Mouse (Mus musculus) heart, adult 8-10 months (tissue): ENCODE data around the gene Cr1l. TPM values are rescaled to one million over a fixed set of nuclear protein-coding genes. Genes with fewer than 3 reads are reported as not detected.

ENCODE experiments used
- DNase-seq: peaks from one replicate; pipeline ENCODE4 v3.0.0; 2022; ENCODE audit warnings: low spot score
- total RNA-seq, 4 experiments: library from RNA; stranded (reverse); gene quantifications; 2 replicates each; pipeline ENCODE4 v1.2.4; 2022

Cr1l gene
- total RNA-seq: 10 to 100 TPM; 62.8 to 70.8 (median 66.0) TPM

DNA sequence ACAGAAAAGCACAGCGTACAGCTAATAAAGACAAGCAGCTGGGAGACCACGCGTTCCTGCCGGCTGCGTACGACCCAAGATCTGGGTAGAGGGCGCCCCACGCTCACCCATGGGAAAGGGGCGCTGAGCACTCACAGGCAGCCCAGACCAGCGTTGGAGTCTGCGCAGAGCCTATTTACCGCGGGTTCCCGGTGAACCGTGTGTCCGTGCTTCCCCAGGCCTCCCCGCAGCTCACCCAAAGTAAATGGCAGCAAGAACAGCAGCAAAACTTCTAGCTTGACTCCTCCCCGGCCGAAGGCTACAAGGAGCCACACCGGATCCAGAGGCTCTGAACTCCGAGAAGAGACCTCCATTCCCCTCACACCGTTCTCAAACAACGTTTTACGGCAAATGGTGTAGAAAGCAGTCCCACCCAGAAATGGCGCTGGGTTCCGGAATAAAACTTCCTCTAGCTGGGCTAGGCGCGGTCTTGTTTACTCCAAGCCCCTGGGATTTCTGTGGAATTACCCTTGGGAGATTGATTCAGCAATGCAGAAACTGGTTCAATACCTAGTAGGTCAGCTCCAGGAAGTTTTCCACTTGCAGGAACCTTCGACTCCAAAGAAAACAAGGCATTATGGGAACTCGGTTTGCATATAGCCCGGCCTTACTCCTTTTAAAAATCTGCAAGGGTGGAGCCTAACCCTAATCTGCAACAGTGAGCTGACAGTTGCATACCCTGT is at the start of gene Cr1l:
Cr1l (minus strand) TSS at position 634 of the 722 bp plus-strand sequence.
- DNase-seq: peak; percentile 89

DNA sequence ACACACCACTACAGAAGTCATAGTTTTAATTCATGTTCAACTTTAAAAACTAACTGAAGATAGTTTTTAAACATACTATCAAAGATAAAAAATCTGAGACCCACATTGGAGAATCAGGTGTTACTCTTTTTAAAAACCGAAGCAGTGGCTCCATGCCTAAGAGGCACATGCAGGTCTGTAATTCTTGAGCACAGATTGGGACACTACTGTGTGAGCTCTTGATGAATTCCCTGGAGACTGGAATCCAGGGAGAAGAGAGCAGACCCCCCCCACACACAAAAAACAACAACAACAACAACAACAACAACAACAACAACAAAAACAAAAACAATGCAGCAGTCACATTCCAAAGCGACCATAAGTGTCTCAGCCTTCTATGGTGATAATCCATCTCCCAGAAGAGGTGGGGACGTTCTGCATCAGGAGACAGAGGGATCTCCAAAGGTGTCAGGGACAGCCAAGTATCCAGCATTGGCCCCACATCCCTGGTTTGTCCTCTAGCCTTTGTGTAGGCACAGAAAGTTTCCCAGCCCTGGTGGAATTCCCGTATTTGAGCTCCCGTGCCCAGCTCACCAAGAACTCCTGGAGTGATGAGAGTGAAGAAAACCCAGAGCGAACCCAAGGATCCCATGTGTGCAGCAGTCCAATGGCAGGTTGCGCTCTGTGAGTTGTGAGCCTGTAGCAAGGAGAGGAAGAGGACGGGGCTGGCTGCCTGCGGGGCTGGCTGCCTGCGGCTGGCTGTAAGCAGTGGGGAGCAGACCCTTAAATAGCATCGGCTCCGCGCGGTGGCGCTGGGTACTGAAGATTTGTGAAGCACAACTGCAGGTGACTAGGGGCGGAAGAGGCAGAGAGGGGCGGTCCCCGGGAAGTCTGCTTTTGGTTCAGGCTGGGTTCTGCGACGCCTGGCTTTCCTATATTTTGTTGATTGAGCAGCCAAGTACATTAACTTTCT is 44.9 kb upstream of the Cr1l start, which contains the start of gene Cr2:
Cr2 (minus strand) TSS at position 737 of the 952 bp plus-strand sequence.
- DNase-seq: peak; percentile 3

DNA sequence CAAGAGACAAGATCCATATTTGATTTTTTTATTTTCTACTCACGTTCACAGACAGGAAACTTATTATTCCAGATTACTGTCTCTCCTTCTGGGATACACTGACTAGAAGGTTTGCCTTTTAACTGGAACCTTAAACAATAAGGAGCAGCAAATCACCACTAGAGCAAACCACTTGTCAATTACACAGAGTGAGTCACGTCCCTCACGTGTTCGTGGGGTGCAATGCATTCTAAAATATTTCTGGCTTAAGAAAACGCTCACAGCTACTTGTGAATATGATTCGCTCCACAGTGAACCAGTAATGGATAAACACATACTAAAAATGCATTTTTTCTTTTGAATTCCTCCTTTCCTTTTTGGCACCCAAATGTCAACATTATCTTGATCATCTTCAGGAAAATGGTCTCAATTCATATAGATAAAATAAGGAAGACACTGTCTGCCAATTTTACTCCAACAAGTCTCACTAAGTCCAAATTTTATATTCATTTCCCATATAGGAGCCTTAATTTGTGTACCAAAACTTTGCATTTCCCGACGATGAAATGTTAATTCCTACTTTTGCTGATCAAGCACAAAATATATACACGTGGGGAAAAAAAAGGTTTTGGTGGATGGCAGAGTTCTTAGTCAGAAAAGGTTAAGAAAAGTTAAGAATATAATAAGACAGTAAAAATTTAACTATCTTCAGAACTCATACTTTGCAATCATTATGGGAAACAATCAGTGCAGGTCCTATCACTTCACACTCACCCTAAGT is 33.8 kb upstream of the Cr1l start:
- no peak for DNase-seq

DNA sequence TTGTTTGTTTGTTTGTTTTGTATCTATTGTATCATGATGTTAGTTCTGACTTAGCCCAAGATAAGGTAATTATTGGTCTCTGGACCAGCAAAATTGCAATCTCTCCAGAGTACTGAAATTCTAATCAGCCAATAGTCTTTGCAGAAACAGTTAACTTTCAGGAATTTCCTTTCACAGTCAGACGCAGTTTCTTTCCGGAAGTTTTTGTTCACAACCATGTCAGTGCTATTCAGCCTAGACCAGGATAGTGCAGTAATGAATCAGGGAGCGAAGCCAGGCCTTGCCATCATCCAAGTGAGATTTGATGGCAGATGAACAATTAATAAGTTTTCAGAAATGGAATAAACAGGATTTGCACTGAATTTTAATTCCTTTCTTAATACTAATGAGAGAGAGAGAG is 684 bp upstream of the Cr1l start:
- DNase-seq: peak; percentile 52

DNA sequence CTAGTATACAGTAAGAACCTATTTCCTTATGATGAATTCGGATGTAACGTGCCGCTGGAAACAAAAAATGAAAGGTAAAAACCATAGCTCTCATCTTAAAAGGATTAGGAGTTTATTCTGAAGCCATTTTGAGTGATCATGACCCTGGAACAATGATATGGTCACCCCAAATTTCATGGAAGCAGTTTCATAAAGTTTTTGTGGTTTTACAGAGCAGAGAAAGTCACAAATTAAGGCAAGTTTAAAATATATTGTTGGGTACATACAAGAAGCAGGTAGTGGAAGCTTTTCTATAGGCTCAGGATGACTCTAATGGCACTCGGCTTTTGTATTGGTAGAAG is 259 bp upstream of the Cr1l start:
- DNase-seq: no peak

DNA sequence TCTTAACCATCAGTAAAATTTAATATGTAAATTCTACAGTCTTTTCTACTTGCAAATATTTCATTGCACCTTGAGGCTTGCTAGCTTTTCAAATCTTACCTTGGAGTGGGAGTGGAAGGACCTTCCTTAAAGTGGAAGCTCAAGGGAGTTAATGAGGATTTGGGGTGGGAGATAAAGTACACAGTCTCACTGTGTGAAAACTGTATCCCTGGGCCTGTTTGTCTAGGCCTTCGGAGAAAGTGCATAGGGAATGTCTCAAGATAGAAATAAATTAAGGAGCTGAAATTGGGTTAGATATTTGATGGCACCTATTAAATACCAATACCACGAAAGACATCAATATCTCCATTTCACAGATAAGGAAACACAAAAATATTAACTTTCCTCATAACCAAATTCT is 907 bp downstream of the Cr1l start:
- DNase-seq: no peak

DNA sequence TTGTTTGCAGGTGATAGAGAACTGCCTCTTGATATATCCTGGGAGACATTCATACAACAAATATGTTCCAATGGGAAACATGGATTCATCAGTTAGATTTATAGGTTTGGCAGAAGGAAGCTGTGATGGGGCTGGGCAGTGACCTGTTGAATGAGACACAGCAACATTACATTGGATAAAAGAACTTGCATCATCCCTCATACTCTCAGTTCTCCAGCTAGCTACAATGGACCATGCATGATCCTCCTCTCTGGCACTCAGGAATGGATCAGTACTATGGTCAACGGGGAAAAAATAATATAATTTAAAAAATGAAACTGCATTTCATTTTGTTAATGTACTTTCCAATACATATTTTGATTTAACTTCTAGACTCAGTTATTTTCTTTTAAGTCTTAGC is 1.5 kb downstream of the Cr1l start:
- DNase-seq: no peak

DNA sequence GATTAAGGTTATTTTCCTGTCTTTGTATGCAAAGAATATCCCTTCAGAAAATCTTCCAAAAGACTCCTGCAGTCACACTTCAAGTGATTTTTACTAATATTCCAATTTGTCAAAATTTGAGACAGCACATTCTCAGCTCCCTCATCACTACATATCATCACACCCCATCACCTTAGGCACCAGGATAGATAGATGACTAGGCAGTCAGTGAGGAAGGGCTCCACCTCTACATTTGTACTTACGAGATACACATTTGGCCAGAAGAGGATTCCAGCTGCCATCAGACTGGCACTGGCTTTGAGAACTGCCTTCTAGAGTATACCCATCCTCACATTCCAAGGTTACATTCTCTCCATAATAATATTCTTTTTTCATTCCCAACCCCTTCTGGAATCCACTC is 17.0 kb downstream of the Cr1l start:
- no peak for DNase-seq

DNA sequence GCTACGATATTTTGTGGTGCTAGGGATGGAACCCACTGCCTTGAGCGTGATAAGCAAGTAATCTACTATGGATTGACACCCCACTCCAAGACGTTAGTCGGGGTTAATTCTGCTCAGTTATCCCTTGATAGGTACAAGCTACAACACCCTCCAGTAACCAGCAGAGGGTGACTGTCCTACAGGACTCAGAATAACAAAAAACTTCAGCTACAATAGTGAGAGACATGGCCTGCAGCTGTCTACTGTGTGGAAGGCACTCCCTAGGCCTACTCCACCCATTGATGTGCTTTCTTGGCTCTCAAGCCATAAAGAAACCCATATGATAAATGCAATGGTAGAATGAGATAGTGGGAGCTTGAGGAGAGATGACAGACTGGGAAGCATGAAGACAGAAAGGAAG is 17.8 kb downstream of the Cr1l start:
- no peak for DNase-seq

DNA sequence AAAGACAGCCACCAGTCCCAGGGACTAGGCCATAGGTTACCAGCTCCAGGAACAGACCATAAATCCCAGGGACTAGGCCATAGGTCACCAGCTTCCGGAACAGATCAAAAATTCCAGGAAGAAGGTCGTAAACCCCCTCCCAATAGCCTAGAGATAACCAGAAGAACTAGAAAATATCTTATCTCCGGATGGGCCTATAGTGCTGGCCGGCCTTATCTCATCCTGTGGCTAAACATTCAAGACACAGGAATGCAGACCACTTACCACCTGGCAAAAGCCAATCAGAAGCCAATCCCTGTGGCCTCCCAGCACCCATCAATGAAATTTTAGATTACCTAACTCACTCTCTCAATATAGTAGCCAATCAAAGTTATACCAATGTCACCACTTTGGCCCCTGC is 30.7 kb downstream of the Cr1l start:
- no peak for DNase-seq

DNA sequence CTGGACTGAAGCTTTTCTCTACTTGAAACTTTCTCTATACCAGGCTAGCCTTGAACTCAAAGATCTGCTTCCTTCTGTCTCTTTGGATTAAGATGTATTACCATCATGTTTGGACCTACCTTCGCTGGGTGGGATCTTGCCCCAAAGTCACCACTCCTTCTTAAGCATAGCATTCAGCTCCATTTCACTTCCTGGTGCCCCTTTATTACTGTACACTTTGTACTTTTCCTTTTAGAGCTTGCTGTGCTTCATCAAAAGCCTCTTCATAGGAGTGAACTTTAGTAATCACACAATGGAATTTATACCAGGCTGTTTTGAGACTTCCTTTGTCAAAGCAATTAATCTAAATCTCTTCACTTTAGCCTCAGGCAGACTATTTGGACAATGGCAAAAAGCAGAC is 33.4 kb downstream of the Cr1l start:
- DNase-seq: no peak

DNA sequence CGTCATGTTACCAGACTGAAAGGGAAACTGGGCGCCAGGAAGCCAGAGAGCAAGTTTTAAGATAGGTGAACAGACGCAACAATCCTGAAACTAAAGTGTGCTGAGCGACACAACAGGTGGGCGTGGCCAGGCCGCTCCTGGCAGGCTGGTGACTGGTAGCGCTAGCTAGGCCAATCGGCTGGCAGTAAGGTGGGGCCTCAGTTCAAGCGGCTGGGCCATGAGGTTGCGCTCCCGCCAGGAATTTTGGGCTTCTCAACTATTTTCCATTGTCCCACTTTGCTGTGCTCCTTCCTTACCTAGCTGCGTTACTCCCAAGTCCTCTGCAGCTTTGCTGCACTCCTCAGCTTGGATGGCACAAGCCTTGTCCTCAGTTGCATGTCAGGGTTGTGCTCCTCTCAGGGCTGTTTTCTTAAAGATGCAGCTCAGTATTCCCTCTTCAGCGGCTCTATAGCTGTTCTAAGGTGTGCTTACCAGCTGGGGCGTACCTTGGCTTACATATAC is 39.1 kb downstream of the Cr1l start, which contains the start of gene Cd46:
Cd46 (minus strand) TSS at position 30 of the 501 bp plus-strand sequence.
- peak; percentile 45 for DNase-seq

DNA sequence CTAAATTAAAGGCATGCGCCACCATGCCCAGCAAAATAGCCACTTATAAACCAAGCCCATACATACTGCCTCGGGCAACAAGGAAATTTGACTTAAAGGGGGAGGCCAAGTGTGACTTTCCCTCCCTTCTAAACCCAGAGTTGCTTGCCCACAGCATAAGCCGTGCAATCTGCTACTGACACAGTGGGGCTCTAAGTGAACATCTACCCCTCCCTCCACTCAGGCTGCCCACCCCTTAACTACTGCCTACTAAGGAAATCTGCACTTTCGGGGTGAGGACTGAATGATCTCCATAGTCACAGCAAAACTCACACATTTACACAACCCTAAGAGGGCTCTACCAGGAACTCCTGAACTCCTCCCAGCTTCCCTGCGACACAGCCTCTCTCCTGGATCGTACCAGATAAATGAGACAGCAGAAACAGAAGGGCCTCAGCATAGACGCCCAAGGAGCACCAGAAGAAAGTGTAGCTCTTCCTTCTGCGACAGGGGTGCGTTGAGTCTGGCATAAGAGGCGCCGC is 39.6 kb downstream of the Cr1l start:
- DNase-seq: no peak

DNA sequence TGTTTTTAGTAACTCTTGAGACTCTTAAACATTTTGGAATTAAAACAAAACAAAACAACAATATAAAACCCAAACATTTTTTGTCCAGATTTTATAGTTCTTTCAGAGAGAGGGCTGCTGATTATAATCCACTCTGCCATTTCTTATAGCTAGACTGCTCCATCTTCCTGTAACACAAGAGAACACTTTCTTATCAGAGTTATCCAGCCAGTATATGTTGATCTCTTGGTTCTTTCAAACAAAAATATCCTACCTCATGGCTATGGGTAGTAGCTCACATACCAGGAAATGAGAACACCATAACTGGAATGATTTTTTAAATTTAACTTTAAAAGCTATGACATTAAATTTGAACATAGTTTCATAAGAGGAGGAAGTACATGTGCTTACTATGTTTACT is 49.2 kb downstream of the Cr1l start:
- no peak for DNase-seq

Other genes starting within 250 kb of the Cr1l start
- gene Cd34, start 192.8 kb downstream of the Cr1l start, total RNA-seq: 10 to 100 TPM; 70.6 to 81.5 (median 80.7) TPM
- gene Cd46, start 39.3 kb downstream of the Cr1l start, total RNA-seq: 1 to 10 TPM in 3 of 4 experiments, under 1 TPM in 1; 0.46 to 1.3 (median 1.0) TPM
- gene Cr2, start 45.1 kb upstream of the Cr1l start, total RNA-seq: under 1 TPM in 3 of 4 experiments, not detected in 1; 0.09 to 0.29 (median 0.27) TPM